Mouse (Mus musculus) granulocyte monocyte progenitor cell, adult 5-6 weeks (primary cell): ENCODE results near the gene Nt5c3b. TPM values are rescaled to one million over a fixed set of nuclear protein-coding genes. Genes with fewer than 3 reads are reported as not detected.

Experiments
- ATAC-seq: replicated peaks from 2 replicates; pipeline ENCODE4 v1.8.0; 2016; ENCODE audit warnings: mild to moderate bottlenecking, moderate TSS enrichment, inconsistent platforms; ENCODE audit not compliant: poor library complexity, severe bottlenecking
- total RNA-seq, 2 experiments: library from RNA; stranded (forward) in 1 of 2; stranded (reverse) in 1 of 2; fragments of 200-712, 200-1000 nt in 1 of 2; fragments of >200 nt in 1 of 2; fragmentation: Nextera tagmentation in 1 of 2; gene quantifications; 2 replicates each; pipeline ENCODE4 v1.2.3; 2014 to 2017

Nt5c3b gene
- total RNA-seq (2014; fragmentation: Nextera tagmentation) (46.9 and 50.7 TPM in 2 replicates), total RNA-seq (2017) (23.3 and 31.3 TPM in 2 replicates)

DNA sequence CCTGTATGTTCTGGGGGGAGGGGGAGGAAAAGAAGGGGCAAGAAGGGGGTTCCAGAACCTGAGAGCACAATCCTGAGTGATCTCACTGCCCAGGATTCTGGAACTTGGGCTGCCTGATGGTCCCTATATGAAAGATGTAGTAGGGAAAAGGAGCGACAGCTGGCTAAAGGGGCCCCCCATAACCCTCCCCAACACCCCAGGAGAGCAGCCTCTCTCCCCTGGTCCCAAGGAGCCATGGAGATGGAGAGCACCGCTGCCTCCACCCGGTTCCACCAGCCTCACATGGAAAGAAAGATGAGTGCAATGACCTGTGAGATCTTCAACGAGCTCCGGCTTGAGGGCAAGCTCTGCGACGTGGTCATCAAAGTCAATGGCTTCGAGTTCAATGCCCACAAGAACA lies at the start of gene Nt5c3b, which contains the start of gene Klhl10:
Nt5c3b (minus strand) TSS at position 12 of the 400 bp plus-strand sequence.
Klhl10 (plus strand) TSS at position 121 of the 400 bp plus-strand sequence.
- ATAC-seq, result no peak

DNA sequence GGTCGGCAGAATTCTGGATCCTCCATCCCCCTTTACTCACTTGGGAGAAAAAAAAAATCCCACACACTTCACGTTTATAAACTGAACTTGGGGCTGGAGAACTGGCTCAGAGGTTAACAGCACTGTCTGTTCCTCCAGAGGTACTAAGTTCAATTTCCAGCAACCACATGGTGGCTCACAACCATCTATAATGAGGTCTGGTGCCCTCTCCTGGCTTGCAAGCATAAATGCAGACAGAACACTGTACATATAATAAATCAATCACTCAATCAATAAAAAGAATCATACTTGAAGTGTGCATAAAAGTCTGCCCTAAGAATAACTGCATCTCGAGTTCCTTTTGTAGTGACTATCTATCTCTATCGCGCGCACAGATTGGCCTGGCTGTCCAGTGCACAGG lies 49.3 kb upstream of the Nt5c3b start:
- no peak for ATAC-seq

DNA sequence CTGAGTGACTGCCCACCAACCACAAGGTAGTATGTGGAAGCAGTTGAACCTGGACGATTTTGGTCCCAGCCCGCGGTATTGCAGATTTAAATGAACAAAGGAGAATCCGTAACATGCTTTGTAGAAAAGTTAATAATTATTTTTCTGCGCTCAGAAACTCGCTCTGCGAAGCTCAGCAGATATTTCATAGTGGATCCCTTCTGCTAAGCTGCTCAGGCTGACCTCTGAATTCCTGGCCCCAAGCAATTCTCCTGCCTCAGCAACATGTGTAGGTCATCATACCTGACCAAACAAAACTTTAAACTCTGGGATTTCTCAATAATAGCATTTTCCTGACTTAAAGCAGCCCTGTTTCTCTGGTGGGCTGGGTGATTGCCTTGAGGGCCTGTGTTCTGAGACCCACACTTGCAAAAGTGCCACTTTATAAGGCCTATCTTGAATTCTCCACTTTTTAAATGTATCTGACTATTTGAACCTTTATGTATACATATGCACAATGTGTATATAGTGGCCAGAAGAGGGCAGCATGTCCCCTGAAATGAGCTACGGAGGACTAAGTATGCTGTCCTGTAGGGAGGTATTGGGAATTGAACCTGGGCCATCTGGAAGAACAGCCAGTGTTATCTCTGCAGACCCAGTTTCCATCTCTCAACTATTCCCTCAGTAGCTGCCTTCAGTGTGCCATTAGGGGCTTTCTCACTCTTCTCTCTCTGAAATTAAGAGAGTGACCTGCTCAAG lies 44.4 kb upstream of the Nt5c3b start:
- peak; percentile 48 for ATAC-seq

DNA sequence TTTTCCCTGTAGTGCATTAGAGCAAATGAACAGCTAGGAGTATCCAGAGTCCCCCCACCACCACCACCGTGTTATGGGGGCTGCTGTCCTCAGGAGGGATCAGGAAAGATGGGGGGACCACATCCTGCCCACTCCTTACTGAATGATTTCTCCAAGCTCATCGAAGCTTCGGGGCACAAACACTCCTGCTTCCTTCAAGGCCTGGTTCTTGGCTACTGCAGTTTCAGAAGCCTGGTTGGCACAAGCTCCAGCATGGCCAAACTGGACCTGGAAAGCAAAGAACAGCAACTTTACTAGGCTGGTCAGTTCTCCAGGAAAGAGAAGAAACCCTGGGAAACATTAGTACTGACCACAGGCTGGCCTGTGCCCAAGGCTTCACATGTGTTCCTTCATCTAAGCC lies 42.9 kb upstream of the Nt5c3b start:
- no peak for ATAC-seq

DNA sequence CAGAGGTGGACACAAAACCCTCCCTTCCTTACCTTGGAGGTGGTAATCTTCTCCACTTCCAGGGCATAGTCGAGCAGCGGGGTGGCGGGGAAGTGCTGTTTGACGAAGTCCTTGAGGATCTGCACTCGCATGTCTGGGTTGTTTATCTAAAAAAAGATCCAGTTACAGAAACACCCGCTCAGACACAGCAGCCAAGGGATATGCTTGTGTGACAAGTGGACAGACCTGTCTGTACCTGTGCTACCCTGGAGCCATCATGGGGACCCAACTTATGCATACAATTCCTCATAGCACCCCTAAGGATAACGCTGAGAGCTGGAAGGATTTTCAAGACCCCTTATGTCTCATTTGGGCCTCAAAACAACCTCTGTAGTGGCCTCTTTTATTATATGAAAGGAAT lies 37.5 kb upstream of the Nt5c3b start:
- ATAC-seq, result no peak

DNA sequence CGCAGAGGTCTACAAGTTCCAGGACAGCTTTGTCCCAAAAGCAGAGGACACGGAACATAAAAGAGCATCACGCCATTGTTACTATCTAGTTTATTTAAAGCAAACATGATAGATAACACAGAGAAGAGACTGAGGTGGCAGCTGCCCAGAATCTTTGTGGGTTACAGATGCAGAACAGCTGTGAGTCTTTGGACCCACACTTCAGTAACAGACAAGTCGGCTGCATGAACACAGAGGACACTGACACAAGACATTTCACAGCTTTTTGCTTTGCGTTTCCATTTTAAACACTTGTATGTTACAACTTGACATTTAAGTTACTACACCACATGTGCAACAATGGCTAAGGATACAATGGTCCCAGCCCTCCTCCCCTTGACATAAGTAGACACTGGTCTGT lies 34.7 kb upstream of the Nt5c3b start:
- no peak for ATAC-seq

DNA sequence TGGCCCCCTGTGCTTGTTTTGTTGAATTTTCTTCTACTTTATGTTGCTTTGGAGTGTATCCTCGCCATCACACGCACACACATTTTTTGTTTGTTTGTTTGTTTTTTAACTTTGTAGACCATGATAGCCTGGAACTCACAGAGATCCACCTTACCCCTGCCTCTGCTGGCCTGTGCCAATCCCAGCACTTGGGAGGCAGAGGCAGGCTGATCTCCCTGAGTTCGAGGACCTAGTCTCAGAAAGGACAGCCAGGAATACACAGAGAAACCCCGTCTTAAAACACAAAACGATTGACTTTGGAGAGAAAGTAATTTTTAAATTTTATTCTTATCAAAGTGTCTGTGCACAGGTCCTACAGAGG lies 31.3 kb upstream of the Nt5c3b start:
- ATAC-seq, result peak; percentile 12

DNA sequence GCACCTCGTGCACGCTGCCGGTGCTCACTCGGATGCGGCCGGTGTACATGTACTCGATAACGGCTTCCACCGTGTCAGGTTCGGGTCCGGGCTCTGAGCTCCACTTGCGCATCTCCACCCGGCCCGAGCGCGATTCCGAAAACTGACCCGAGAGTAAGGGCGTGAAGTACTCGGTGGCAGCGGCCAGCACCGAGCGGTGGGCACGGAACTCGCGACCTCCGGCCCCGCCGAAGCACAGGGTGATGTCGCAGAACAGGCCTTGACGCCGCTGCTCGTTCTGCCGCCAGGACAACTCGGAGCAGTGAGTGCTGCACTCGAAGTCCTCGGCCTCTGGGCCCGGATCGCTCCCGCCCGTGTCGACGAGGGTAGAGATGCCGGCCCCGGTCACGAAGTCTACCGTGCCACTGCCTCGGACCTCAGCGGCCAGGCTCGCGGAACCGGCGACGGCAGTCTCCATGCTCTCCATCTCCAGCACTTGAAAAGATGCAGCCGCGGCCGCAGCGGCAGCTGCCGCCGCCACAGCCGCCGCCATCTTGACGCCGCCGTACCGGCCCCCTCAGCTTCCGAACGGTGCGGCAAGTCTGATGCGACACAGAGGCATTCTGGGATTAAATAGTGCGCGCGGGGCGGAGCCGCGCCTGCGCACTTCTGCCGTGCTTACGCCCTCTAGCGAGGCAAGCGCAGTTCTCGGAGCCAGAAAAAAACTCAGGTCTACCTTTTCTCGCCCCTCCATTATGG lies 30.8 kb upstream of the Nt5c3b start, which contains the start of gene Klhl11:
Klhl11 (minus strand) TSS at position 545 of the 738 bp plus-strand sequence.
- ATAC-seq, result peak; percentile 96

DNA sequence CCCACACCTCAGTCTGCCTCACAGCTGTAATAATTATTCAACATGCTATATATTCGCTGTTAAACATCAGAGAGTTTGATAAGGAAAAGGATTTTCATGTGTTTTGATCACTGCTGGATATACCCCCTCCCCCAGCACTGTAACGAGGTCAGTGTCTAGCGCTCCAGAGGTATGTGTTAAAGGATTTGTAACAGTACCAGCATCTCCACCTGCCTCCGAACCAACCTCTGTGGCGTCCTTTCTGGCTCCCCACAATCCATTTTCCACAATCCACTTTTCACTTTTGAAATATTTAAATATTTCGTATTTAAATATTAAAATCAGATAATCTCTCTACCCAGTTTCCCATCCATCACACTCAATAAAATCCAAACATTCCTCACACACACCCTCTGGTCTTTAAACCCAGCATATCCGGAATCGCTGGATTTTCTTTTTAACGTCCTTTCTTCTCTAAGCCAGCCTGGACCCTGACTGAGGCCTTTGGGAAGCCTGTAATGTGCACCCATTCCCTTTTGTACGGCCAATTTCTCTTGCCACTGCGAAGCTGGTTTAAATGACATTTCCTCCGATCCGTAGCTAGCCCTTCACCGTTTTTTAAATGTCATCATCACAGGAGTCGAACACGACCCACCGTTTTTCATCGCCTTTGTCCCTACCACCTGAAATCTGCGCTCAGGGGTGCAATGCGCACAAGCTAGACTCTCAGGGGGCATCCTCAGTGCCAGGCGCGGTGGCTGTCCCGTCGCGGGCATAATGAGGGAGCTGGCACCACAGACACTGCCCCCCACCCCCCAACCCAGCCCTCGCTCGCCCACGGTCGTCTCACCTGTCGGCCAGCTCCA lies 30.0 kb upstream of the Nt5c3b start:
- ATAC-seq, result 0 out of 2 replicates have a peak, but pooled peaks have one; percentile 2

DNA sequence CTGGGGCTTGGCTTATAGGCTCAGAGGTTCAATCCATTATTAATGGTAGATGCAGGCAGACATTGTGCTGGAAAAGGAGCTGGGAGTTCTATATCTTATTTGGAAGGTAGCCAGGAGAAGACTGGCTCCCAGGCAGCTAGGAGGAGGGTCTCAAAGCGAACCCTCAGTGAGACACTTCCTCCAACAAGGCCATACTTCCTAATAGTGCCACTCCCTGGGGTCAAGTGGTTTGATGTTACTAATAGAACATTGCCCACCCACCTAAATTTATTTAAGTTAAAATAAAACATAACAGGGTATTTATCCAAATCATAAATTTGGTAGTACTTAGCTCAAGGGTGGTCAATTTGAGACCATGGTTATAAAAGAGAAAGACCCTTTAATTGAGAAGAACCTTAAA lies 24.2 kb upstream of the Nt5c3b start:
- ATAC-seq, result no peak

DNA sequence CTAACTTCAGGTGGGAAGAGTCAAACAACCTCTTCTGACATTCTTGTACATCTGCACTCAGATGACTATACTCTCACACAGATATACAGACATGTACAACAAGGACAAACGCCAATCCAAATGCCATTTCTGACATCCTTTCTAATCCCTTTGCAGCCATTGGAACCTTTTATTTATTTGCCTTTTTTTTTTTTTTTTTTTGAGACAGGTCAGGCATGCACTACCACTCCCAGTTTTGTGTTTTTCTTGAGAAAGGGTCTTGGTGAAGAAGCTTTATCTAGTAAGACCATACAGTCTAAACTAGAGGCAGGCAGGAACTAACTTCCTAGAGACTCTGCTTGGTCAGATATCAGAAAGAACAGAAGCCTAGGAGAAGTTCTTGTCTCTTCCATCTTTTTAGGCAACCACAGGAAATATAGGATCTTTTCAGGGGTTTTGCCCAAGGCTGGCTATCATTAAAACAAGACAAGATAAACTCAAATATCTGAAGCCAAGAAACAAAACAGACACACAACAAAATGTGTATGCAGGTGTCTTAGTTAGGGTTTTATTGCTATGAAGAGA lies 23.7 kb upstream of the Nt5c3b start:
- ATAC-seq, result no peak

DNA sequence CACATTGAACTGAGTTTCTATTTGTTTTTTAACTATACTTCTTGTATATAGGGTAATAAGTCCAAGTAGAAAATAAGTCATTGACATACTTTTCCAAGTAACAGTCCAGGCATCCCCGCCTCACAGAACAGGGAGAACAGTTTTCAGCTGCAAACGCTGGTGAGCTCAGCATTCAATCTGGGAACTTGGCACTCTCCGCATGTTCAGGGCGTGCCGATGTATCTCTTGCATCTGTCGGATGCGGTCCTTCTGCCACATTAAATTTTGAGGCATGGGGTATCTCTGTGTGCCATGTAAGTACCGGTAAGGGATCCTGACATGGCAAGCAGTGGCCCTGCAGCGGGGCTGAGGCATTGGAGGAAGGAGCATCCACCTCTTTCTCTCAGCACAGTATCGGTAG lies 21.1 kb upstream of the Nt5c3b start:
- no peak for ATAC-seq

DNA sequence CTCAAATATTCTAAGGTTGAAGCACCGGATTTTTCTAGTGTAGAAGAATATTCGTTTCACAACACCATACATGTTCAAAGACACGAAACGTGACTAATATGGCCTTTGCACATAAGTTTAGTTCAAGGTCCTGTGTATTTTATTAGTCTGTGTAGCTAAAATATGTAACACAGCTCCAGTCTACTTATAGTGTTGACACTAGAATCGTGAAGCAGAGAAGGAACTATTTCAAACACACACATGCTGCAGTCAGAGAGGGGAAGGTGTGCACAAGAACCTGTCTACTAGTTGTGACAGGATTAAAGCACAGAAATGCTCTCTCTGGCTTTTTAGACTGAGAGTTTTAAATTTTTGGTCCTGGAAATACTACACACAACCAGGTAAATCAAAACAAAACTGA lies 16.1 kb upstream of the Nt5c3b start:
- no peak for ATAC-seq

DNA sequence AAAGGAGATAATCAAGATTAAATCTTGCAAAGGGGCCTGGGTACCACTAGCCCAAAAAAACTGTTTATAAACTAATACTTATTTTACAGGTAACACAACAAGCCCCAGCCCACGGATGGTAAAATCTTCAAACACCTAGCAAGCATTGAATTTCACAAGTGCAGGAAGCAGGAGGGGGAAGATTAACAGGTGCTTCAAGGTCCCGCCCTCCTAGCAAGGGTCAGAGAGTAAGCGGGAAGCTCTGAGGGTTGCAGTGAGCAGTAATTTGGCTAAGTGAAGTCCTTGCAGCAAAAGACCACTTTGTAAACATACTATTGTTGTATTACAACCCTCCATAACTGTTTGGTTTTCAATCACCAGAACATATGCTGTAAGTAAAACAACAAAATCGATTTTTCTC lies 15.6 kb upstream of the Nt5c3b start:
- no peak for ATAC-seq

DNA sequence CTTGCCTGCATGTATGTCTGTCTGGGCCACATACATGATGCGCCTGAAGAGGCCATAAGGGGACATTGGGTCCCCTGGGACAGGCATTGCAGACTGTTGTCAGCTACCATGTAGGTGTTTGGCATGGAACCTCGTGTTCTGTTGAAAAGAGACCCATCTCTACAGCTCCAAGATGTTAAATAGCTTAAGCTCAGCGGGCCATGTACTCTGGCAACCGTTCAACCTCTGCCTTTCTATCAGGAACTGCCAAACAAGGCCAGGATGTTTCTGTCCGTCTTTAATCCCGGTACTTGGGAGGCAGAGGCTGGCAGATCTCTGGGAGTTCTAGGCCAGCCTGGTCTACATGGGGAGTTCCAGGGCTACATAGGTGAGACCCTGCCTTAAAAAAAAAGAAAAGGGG lies 1.0 kb upstream of the Nt5c3b start:
- ATAC-seq, result no peak

DNA sequence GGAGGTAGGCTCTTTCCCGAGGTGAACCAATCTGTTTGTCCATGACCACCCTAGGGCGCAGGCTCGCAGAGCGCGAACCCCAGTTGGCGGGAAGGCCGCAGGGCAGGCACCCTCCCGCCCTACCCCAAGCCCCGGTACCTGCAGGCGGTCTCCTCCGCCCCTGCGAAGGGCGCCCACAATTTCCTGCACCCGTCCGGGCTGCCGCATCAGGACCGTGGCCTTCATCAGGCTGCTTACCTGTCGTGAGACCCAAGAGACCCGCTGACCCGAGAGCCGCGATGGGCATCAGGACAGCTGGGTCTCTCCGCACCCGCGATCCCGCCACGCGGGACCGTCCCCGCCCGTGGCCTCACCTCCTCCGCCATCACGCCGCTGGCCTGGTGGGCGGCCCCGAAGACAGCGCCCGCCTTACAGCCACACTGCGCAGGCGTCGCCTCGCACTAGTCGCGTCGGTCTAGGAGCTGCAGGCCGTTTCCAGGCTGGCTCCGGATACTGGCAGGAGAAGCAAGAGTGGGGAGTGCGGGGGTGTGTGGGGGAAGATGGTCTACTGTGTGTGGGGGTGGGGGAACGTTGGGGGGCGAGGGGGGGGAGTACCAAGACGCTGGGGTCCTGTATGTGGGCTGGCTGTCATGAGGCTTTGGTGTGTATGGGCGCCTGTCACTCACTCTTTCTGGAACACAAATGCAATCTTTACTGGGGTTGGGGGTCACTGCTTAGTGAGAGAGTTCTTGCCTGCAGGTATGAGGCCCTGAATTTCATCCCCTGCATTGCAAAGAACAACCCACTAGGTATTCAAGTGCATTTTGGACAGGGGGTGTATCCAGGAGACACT lies 701 bp downstream of the Nt5c3b start:
- ATAC-seq, result peak; percentile 95

DNA sequence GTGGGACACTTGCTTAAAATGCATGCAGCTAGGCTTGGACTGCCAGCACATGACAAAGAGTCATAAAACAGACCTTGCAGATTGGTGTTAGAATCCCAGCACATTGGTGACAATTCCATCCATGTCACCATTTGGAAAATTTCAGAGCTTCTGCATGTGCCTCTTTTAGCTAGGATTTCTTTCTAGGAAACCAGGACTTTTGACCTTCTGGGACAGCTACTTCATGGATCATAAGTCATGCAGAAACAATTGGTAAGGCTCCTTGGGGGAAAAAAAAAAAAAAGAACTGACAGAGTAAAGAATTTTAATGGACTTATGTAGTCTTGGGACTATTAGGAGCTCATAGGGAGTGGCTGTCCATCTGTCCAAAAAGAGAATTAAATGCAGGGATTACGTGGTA lies 3.7 kb downstream of the Nt5c3b start:
- ATAC-seq, result no peak

DNA sequence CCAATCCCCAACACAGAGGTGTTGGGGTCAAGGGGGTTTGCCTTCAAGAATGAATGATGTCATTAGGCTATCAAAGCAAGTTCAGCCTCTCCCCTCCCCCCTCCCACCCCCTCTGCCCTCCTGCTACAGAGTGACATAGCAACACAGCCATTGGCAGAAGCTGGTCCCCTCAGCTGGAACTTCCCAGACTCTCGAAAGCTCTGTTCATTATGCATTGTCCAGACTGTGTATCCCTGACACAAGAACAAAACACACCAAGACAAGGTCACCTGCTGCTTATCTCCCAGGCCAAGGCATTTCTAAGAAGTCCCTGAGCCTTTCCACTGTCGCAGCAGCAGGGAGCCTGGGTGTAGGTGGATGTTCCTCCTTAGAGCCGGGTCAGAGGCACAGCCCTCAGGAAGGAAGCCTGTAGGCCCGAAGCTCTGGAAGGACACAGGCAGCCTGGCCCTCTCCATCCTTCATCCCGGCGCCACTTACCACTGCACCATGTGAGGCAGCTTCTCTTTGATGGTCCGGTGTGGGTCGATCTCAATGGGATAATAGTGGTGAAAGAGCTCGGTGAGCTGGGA lies 5.8 kb downstream of the Nt5c3b start:
- no peak for ATAC-seq

DNA sequence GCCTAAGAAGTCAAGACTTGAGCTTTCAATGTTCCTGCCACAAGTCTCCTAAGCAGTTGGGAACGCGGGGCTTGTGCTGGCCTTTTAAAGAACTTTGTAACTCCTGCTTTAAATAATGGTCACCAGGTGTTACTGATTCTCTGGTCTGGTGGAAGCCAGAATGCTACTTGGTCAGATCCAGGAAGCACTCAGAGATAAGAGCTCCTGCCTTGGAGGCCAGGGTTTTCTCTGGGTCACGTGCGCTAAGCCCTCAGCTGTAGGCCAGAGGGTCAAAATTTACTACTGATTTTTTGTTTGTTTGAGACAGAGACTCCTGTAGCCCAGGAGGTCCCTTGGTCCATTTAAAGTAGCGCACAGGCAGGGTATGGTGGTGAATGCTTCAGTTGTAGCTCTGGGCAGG lies 9.6 kb downstream of the Nt5c3b start:
- no peak for ATAC-seq
